Mouse (Mus musculus): ENCODE results near the gene Bloc1s1. TPM values are rescaled to one million over a fixed set of nuclear protein-coding genes. Genes with fewer than 3 reads are reported as not detected.

Bloc1s1 gene
- polyA plus RNA-seq, 1 experiment from 2014 or later = 77.8 TPM

- WGBS (ENCODE audit: missing documents) = 19% methylated on average over 6 of the region's 7 CpGs
- no peaks in the 10 kb centered on the region for H3K36me3 ChIP-seq (ENCODE audit: inconsistent target)
- no peak overlapping the region for H3K27ac ChIP-seq
- H3K79me2 ChIP-seq (ENCODE audit: inconsistent target) = no peaks in the 10 kb centered on the region
- H3K4me3 ChIP-seq (ENCODE audit: inconsistent target) = no peak overlapping the region
Observed at GRCm38 (mm10) chr10:128888941-128889827, 34.7 kb downstream of the Bloc1s1 start.

GRCm38 (mm10) chr10:128882067-128882466, 41.8 kb downstream of the Bloc1s1 start:
- WGBS (ENCODE audit: missing documents) = 96% methylated on average over 5 of the region's 5 CpGs
- Histone ChIP-seq H3K27ac (no peak overlapping the region), H3K79me2 (ENCODE audit: inconsistent target) (no peaks in the 10 kb centered on the region), H3K36me3 (ENCODE audit: inconsistent target) (no peaks in the 10 kb centered on the region), H3K4me3 (ENCODE audit: inconsistent target) (no peak overlapping the region)

- WGBS (ENCODE audit: missing documents) = 89% methylated on average over 2 of the region's 2 CpGs
- Histone ChIP-seq H3K27ac (no peak overlapping the region), H3K36me3 (ENCODE audit: inconsistent target) (peaks cover 9% of the 10 kb centered on the region; the same call in 1 of the 2 replicates), H3K4me3 (ENCODE audit: inconsistent target) (no peak overlapping the region), H3K79me2 (ENCODE audit: inconsistent target) (no peaks in the 10 kb centered on the region)
Observed at GRCm38 (mm10) chr10:128878811-128879210, 45.0 kb downstream of the Bloc1s1 start.

GRCm38 (mm10) chr10:128878291-128878690, 45.5 kb downstream of the Bloc1s1 start:
- Histone ChIP-seq H3K4me3 (ENCODE audit: inconsistent target) (no peak overlapping the region), H3K27ac (no peak overlapping the region), H3K36me3 (ENCODE audit: inconsistent target) (peaks cover 14% of the 10 kb centered on the region; the same call in 1 of the 2 replicates), H3K79me2 (ENCODE audit: inconsistent target) (no peaks in the 10 kb centered on the region)

GRCm38 (mm10) chr10:128870341-128870740, 53.5 kb downstream of the Bloc1s1 start:
- peaks cover 31% of the 10 kb centered on the region; the same call in 1 of the 2 replicates for H3K36me3 ChIP-seq (ENCODE audit: inconsistent target)
- 92% methylated on average over 3 of the region's 3 CpGs for WGBS (ENCODE audit: missing documents)
- no peak overlapping the region for H3K4me3 ChIP-seq (ENCODE audit: inconsistent target)

More at GRCm38 (mm10) chr10:128870341-128870740, 53.5 kb downstream of the Bloc1s1 start:
- Histone ChIP-seq H3K27ac (no peak overlapping the region), H3K79me2 (ENCODE audit: inconsistent target) (no peaks in the 10 kb centered on the region)

Other genes with a start within 250 kb of the Bloc1s1 start
- gene Suox, start 250.0 kb downstream of the Bloc1s1 start, polyA plus RNA-seq (2018) = 2.9 to 4.7 TPM (median 4.4 TPM) in 3 replicates
- 97.5 to 143 TPM (median 120 TPM) in 3 replicates for gene Rab5b, start 227.8 kb downstream of the Bloc1s1 start, polyA plus RNA-seq (2018)
- 0.29 to 0.67 TPM (median 0.53 TPM) in 3 replicates for gene Pmel, start 219.8 kb downstream of the Bloc1s1 start, polyA plus RNA-seq (2018)
- 13.4 to 29.6 TPM (median 22.8 TPM) in 3 replicates for gene Cdk2, start 219.0 kb downstream of the Bloc1s1 start, polyA plus RNA-seq (2018)
- gene Dgka, start 179.2 kb downstream of the Bloc1s1 start, polyA plus RNA-seq (2018) = 3.4 to 9.7 TPM (median 7.0 TPM) in 3 replicates
- 23.3 to 27.6 TPM (median 27.0 TPM) in 3 replicates for gene Pym1, start 176.1 kb downstream of the Bloc1s1 start, polyA plus RNA-seq (2018)
- gene Mmp19, start 133.1 kb downstream of the Bloc1s1 start, polyA plus RNA-seq (2018) = 18.7 to 24.6 TPM (median 21.3 TPM) in 3 replicates
- 42.1 to 51.3 TPM (median 44.5 TPM) in 3 replicates for gene Dnajc14, start 120.0 kb downstream of the Bloc1s1 start, polyA plus RNA-seq (2018)
- 6.9 to 10.4 TPM (median 9.0 TPM) in 3 replicates for gene Tmem198b, start 119.7 kb downstream of the Bloc1s1 start, polyA plus RNA-seq (2018)
- gene Sarnp, start 106.7 kb downstream of the Bloc1s1 start, polyA plus RNA-seq (2018) = 69.5 to 146 TPM (median 84.3 TPM) in 3 replicates
- 42.2 to 61.4 TPM (median 59.0 TPM) in 3 replicates for gene Ormdl2, start 102.4 kb downstream of the Bloc1s1 start, polyA plus RNA-seq (2018)
- gene Gdf11, start 32.3 kb downstream of the Bloc1s1 start, polyA plus RNA-seq (2018) = 0.03 TPM in 1 of 3 replicates, not detected in the others
- gene Cd63, start 23.0 kb downstream of the Bloc1s1 start, polyA plus RNA-seq (2018) = 1,227 to 1,611 TPM (median 1,544 TPM) in 3 replicates
- 0.53 to 1.3 TPM (median 0.92 TPM) in 3 replicates for gene Rdh5, start 1.1 kb downstream of the Bloc1s1 start, polyA plus RNA-seq (2018)
- not detected in 3 replicates for gene Itga7, start 9.8 kb upstream of the Bloc1s1 start, polyA plus RNA-seq (2018)
- not detected in 3 replicates for gene Mettl7b, start 37.0 kb upstream of the Bloc1s1 start, polyA plus RNA-seq (2018)
- gene Olfr9, start 65.4 kb upstream of the Bloc1s1 start, polyA plus RNA-seq (2018) = not detected in 3 replicates
- gene Olfr763, start 86.8 kb upstream of the Bloc1s1 start, polyA plus RNA-seq (2018) = not detected in 3 replicates
- gene Olfr764-ps1, start 115.9 kb upstream of the Bloc1s1 start, polyA plus RNA-seq (2018) = not detected in 3 replicates
- not detected in 3 replicates for gene Olfr765, start 126.0 kb upstream of the Bloc1s1 start, polyA plus RNA-seq (2018)
- not detected in 3 replicates for gene Olfr766-ps1, start 144.9 kb upstream of the Bloc1s1 start, polyA plus RNA-seq (2018)
- not detected in 3 replicates for gene Olfr767, start 158.9 kb upstream of the Bloc1s1 start, polyA plus RNA-seq (2018)
- gene Olfr768, start 175.3 kb upstream of the Bloc1s1 start, polyA plus RNA-seq (2018) = not detected in 3 replicates
- gene Olfr769, start 193.8 kb upstream of the Bloc1s1 start, polyA plus RNA-seq (2018) = not detected in 3 replicates
- not detected in 3 replicates for gene Olfr770, start 215.0 kb upstream of the Bloc1s1 start, polyA plus RNA-seq (2018)
- gene Olfr771, start 240.7 kb upstream of the Bloc1s1 start, polyA plus RNA-seq (2018) = not detected in 3 replicates

All from macrophage (primary cell).